Mouse (Mus musculus) E14TG2a.4 (cell line): ENCODE data around the gene Spry1.

Experiments
- H3K27me3 ChIP-seq: 2 replicates; pipeline ENCODE4 v1.6.1; 2014; ENCODE audit warnings: low read length, control low read depth; ENCODE audit not compliant: insufficient read depth
- H3K36me3 ChIP-seq: 2 replicates; pipeline ENCODE4 v1.6.1; 2014; ENCODE audit warnings: low read length, control low read depth; ENCODE audit not compliant: insufficient read depth
- H3K4me1 ChIP-seq: replicated peaks from 2 replicates; pipeline ENCODE4 v1.6.1; 2014; ENCODE audit warnings: low read depth, low read length, control low read depth
- H3K4me3 ChIP-seq: replicated peaks from 2 replicates; pipeline ENCODE4 v1.5.1; 2014; ENCODE audit warnings: mild to moderate bottlenecking, low read length
- H3K9me3 ChIP-seq: 2 replicates; pipeline ENCODE4 v1.6.1; 2014; ENCODE audit warnings: low read length, control low read depth
- CTCF ChIP-seq: conservative IDR thresholded peaks from 2 replicates; pipeline ENCODE4 v1.5.1; 2014; ENCODE audit warnings: low read length
- NANOG ChIP-seq: IDR thresholded peaks from 2 replicates; pipeline ENCODE4 v1.6.1; 2014; ENCODE audit warnings: borderline replicate concordance, low read length, mixed read lengths
- POU5F1 ChIP-seq: IDR thresholded peaks from 2 replicates; pipeline ENCODE4 v1.6.1; 2014; ENCODE audit warnings: low read length, borderline replicate concordance

The Spry1 gene

GRCm38 (mm10) chr3:37645061-37645460 is 5.3 kb downstream of the Spry1 start:
- Histone ChIP-seq H3K4me1 (peaks cover 49% of the 10 kb centered on the region), H3K9me3 (no peaks in the 10 kb centered on the region), H3K36me3 (peaks cover 35% of the 10 kb centered on the region), H3K27me3 (peaks cover 12% of the 10 kb centered on the region), H3K4me3 (no peak overlapping the region)
- no peak for TF ChIP-seq CTCF
- TF ChIP-seq NANOG = no peak
- no peak for TF ChIP-seq POU5F1

DNA sequence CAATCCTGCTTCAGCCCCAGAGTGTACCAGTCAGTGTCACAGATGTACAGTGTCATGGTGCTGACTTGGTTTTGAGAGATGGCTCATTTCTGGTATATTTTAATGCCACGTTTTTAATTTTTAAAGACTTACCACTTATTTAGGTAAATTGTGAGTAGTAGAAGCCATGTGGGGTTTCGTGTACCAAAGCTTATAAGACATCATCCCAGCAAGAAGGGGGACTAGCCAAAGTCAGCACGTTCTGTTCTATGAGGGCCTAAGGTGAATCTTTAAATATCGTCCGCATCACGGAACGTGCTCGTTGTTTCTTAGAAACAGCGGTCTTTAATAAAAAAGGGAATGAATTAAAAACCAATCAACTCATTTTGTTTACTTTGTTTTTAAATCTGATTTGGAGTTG is 6.5 kb downstream of the Spry1 start:
- Histone ChIP-seq H3K4me1 (peaks cover 53% of the 10 kb centered on the region), H3K27me3 (peaks cover 8% of the 10 kb centered on the region), H3K36me3 (peaks cover 35% of the 10 kb centered on the region), H3K4me3 (no peak overlapping the region), H3K9me3 (no peaks in the 10 kb centered on the region)
- TF ChIP-seq NANOG (no peak), CTCF (no peak), POU5F1 (no peak)

DNA sequence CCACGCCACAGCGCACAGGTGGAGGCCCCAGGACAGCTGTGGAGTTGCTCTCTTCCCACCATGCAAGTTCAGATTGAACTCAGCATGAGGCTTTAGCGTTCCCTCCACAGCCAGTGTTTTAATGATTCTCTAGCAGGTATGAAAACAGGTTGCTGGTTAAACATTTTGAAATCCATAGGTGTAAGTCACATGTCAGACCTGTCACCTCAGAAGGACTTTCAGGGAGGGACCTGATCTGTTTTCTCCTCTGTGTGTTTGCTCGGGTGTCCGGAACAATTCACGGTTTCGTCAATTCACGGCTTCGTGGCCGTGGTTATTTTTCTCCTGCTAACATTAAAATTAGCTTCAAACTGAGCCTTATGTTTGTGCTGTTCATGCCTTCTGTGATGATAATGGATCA is 7.5 kb downstream of the Spry1 start:
- Histone ChIP-seq H3K4me3 (no peak overlapping the region), H3K4me1 (peaks cover 43% of the 10 kb centered on the region), H3K9me3 (no peaks in the 10 kb centered on the region), H3K27me3 (peaks cover 2% of the 10 kb centered on the region; the same call in 1 of the 2 replicates), H3K36me3 (peaks cover 35% of the 10 kb centered on the region)
- TF ChIP-seq POU5F1 = no peak
- TF ChIP-seq CTCF = no peak
- TF ChIP-seq NANOG = no peak

GRCm38 (mm10) chr3:37648244-37648643 is 8.5 kb downstream of the Spry1 start:
- Histone ChIP-seq H3K36me3 (peaks cover 28% of the 10 kb centered on the region), H3K9me3 (no peaks in the 10 kb centered on the region), H3K4me3 (peak overlapping the region; percentile 57), H3K4me1 (peaks cover 32% of the 10 kb centered on the region), H3K27me3 (peaks cover 4% of the 10 kb centered on the region; the same call in 1 of the 2 replicates)
- TF ChIP-seq POU5F1 (no peak), CTCF (no peak), NANOG (no peak)

DNA sequence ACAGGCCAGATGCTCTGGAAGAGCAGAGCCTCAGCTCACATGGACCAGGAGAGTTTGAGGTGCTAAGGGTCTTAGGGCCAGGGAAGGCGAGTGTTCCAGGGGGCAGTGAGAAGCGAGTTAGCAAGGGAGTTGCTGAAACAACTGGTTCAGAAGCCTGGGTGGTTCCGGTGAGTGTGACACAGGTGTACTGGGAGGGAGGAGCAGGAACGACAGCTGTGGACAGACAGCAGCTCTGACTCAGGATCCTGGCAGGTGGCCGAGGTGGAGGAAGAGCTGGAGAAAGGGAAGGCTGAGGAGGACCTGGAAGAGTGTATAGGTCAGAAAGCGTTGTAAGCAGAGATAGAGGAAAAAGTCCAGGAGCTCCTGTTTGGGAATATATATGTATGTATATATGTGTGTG is 9.5 kb downstream of the Spry1 start:
- H3K36me3 ChIP-seq = peaks cover 19% of the 10 kb centered on the region
- peaks cover 29% of the 10 kb centered on the region for H3K4me1 ChIP-seq
- no peak overlapping the region for H3K4me3 ChIP-seq
- TF ChIP-seq CTCF = no peak
- TF ChIP-seq POU5F1 = no peak
- no peak for TF ChIP-seq NANOG
- H3K9me3 ChIP-seq = no peaks in the 10 kb centered on the region
- H3K27me3 ChIP-seq = peaks cover 6% of the 10 kb centered on the region

DNA sequence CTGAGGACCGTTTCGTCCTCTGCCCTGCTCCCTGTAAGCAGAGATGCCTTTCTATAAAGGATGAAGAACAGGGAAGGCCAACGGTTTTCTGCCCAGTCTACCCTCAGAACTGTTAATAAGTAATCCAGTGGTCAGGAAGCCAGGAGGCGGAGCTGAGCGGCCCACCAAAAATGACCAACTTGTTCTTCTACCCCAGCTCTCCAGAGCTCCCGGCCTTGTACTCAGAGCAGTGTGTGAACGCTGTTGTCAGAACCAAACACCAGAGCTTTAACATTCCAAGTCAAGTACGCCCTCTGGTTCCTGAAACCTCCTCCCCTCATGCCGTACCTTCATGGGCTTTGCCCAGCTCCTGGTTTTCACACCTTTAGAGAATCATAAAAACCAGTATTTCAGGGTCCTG is 12.8 kb downstream of the Spry1 start:
- H3K4me1 ChIP-seq = peaks cover 49% of the 10 kb centered on the region
- H3K9me3 ChIP-seq = no peaks in the 10 kb centered on the region
- H3K36me3 ChIP-seq = no peaks in the 10 kb centered on the region
- H3K4me3 ChIP-seq = no peak overlapping the region
- TF ChIP-seq NANOG (no peak), POU5F1 (no peak), CTCF (no peak)
- peaks cover 6% of the 10 kb centered on the region for H3K27me3 ChIP-seq

DNA sequence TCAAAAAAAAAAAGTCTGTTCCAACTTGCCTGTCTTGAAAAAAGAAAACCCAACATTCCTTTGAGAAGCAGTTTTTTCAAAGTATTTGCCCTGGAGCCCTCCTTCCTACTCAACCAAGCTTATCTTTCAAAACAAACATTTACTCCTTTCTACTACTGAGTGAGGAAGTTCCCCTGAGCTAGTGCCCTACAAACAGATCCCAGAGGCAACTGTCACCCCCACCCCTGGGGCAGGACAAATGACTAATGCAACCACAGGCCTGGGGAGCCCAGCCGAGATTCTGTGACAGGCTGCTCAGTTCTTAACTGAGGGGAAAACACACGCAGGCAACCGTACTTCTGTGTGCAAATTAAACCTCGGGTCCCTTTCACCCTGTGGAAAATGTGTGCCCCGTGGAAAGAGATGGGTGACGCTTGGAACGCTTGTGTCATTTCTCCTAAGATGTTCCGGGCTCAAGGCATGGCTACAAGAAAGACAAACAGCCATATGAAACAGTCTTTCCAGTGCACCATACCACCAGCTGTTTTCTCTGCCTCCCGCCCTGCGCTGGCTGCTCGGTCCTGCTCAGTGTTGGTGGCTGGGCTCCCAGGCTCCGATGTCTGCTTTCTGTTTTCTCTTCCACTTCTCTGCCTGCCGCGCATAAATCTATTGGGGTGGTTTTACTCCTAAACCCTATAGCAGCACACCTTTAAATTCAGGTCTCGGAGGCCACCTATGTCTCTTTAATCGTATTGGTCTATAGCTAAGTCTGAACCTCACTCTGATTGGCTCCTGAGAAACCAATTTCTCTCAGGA is 14.4 kb downstream of the Spry1 start:
- peak overlapping the region; percentile 39 for H3K4me3 ChIP-seq
- no peaks in the 10 kb centered on the region for H3K36me3 ChIP-seq
- H3K9me3 ChIP-seq = no peaks in the 10 kb centered on the region
- peaks cover 49% of the 10 kb centered on the region for H3K4me1 ChIP-seq
- TF ChIP-seq CTCF = no peak
- TF ChIP-seq NANOG = no peak
- TF ChIP-seq POU5F1 = no peak
- H3K27me3 ChIP-seq = peaks cover 6% of the 10 kb centered on the region

DNA sequence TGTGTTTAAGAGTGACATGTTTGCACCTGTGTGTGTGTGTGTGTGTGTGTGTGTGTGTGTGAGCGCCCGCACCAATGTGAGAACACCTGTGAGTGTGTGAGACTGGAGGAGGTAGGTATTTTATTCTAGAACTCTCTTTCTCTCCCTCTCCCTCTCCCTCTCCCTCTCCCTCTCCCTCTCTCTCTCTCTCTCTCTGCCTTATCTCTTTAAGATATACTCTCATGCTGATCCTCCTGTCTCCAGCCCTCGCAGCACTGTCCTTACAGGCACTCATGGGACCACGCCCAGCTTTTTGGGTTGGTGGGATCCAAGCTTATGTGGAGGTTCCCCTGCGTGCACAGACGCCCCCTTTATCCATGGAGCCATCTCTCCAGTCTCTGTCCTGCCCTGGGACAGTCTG is 15.0 kb downstream of the Spry1 start:
- peaks cover 46% of the 10 kb centered on the region for H3K4me1 ChIP-seq
- H3K36me3 ChIP-seq = no peaks in the 10 kb centered on the region
- H3K27me3 ChIP-seq = peaks cover 6% of the 10 kb centered on the region
- no peak overlapping the region for H3K4me3 ChIP-seq
- H3K9me3 ChIP-seq = no peaks in the 10 kb centered on the region
- TF ChIP-seq NANOG (no peak), CTCF (no peak), POU5F1 (no peak)

GRCm38 (mm10) chr3:37655933-37656633 is 16.3 kb downstream of the Spry1 start:
- peaks cover 39% of the 10 kb centered on the region for H3K4me1 ChIP-seq
- TF ChIP-seq CTCF = no peak
- no peak for TF ChIP-seq POU5F1
- no peak for TF ChIP-seq NANOG
- peak overlapping the region; percentile 60 for H3K4me3 ChIP-seq
- peaks cover 6% of the 10 kb centered on the region for H3K27me3 ChIP-seq
- no peaks in the 10 kb centered on the region for H3K9me3 ChIP-seq
- H3K36me3 ChIP-seq = no peaks in the 10 kb centered on the region
